Mouse (Mus musculus): ENCODE results near the gene Ly6c1.
"Not testable (repeated sequence)": the region's sequence is repeated elsewhere in the genome, so short reads cannot be mapped to it uniquely, and the experiment has no call there.

Gene Ly6c1

GRCm38 (mm10) chr15:75048642-75049261 is at the start of gene Ly6c1:
Gene Ly6c1, minus strand, starts transcription at chr15:75048830.
- not testable (repeated sequence) for DNase-seq (ENCODE audit: low spot score in 2 of 2)

- DNase-seq (ENCODE audit: low spot score in 2 of 2), result peak; percentile 12 to 13
Measured at GRCm38 (mm10) chr15:75088041-75088440, 39.4 kb upstream of the Ly6c1 start.

- no peak for DNase-seq (ENCODE audit: low spot score in 2 of 2)
Measured at GRCm38 (mm10) chr15:75069965-75070364, 21.3 kb upstream of the Ly6c1 start.

- peak; percentile 47 to 66 for DNase-seq (ENCODE audit: low spot score in 2 of 2)
Measured at GRCm38 (mm10) chr15:75062030-75062574, 13.5 kb upstream of the Ly6c1 start.

GRCm38 (mm10) chr15:75060505-75060904 is 11.9 kb upstream of the Ly6c1 start:
- peak; percentile 36 to 59 for DNase-seq (ENCODE audit: low spot score in 2 of 2)

GRCm38 (mm10) chr15:75055985-75056384 is 7.4 kb upstream of the Ly6c1 start:
- DNase-seq (ENCODE audit: low spot score in 2 of 2), result no peak

- DNase-seq (ENCODE audit: low spot score in 2 of 2), result not testable (repeated sequence)
Measured at GRCm38 (mm10) chr15:75055425-75055824, 6.8 kb upstream of the Ly6c1 start.

- DNase-seq (ENCODE audit: low spot score in 2 of 2), result peak in 1 of 2 experiments; percentile 10
Measured at GRCm38 (mm10) chr15:75052414-75052813, 3.8 kb upstream of the Ly6c1 start.

- not testable (repeated sequence) for DNase-seq (ENCODE audit: low spot score in 2 of 2)
Measured at GRCm38 (mm10) chr15:75051141-75051540, 2.5 kb upstream of the Ly6c1 start.

GRCm38 (mm10) chr15:75050593-75050992 is 2.0 kb upstream of the Ly6c1 start:
- DNase-seq (ENCODE audit: low spot score in 2 of 2), result not testable (repeated sequence)

- DNase-seq (ENCODE audit: low spot score in 2 of 2), result not testable (repeated sequence)
Measured at GRCm38 (mm10) chr15:75049811-75050210, 1.2 kb upstream of the Ly6c1 start.

- DNase-seq (ENCODE audit: low spot score in 2 of 2), result not testable (repeated sequence)
Measured at GRCm38 (mm10) chr15:75047970-75048320, 685 bp downstream of the Ly6c1 start.

GRCm38 (mm10) chr15:75047313-75047969 is 1.2 kb downstream of the Ly6c1 start:
- not testable (repeated sequence) for DNase-seq (ENCODE audit: low spot score in 2 of 2)

GRCm38 (mm10) chr15:75045501-75045900 is 3.1 kb downstream of the Ly6c1 start:
- not testable (repeated sequence) for DNase-seq (ENCODE audit: low spot score in 2 of 2)

- not testable (repeated sequence) for DNase-seq (ENCODE audit: low spot score in 2 of 2)
Measured at GRCm38 (mm10) chr15:75021020-75021759, 27.4 kb downstream of the Ly6c1 start.

- not testable (repeated sequence) for DNase-seq (ENCODE audit: low spot score in 2 of 2)
Measured at GRCm38 (mm10) chr15:75019446-75019845, 29.2 kb downstream of the Ly6c1 start.
